Mouse (Mus musculus) megakaryocyte, embryonic 14.5 days (primary cell): ENCODE measurements at regions not wholly inside any gene's neighbourhood (a gene's known extent, or its start where the extent isn't known, plus 50 kb on each side); places are given as distances from the start of the nearest gene placed in this dataset.

Experiments used
- FLI1 ChIP-seq: IDR thresholded peaks from 2 replicates; pipeline ENCODE4 v1.6.1; 2012; ENCODE audit warnings: low read length, inconsistent platforms, mixed read lengths
- GATA1 ChIP-seq: IDR thresholded peaks from 3 replicates; pipeline ENCODE4 v1.6.1; 2012; ENCODE audit warnings: mixed read lengths, low read length, inconsistent platforms, borderline replicate concordance

DNA sequence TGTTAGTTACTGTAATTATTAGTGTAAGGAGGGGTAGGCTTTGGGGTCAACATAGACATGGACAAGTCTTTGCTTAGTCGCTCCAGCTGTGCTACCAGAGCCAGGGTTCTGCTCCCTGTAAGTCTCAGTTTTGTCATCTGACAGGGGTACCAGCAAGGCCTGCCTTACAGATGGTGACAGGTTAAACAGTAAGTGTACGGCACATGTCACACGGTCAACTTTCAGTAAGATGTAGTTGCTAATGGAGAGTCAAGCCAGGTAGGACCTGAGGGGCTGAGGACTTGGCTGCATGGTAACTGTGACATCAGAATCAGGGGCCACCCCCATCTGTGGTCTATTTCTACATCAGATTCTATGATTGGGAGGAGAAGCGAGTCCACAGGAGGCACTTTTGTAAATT lies 153.6 kb downstream of the Kdr start:
- TF ChIP-seq FLI1, result no peak
- no peak for TF ChIP-seq GATA1
